Comparison of ENCODE assay signal across 29 mouse cellular contexts in genomic region chr3:127850776-127851646, GRCm38 (mm10). TPM values are rescaled to one million over a fixed set of nuclear protein-coding genes. Genes with fewer than 3 reads are reported as not detected.
DNase-seq lines count a peak whose midpoint lies in the region; ATAC-seq and TF ChIP-seq lines count a peak whose summit lies in the region.
"Had no signal": no experiment of that assay in that cellular context is flagged by ENCODE, and none has a peak within 500 bp of the region (broad histone marks: within the 10 kb centered on the region; RNA-seq: fewer than 3 reads in every experiment).

No protein-coding gene starts in this region.

- no peak overlapping the region for H3K4me3 ChIP-seq in liver, embryonic 12.5 days
- H3K4me3 ChIP-seq in liver, embryonic 11.5 days (ENCODE audit: low read depth, low read length) = no peak overlapping the region
- no peak overlapping the region for H3K4me3 ChIP-seq in intestine, embryonic 15.5 days (replicated peaks)
- H3K4me3 ChIP-seq in liver, embryonic 15.5 days (replicated peaks) = no peak overlapping the region
- H3K4me3 ChIP-seq in stomach, postnatal 0 days (ENCODE audit: low read depth, low read length) = no peak overlapping the region
- no peak overlapping the region for H3K4me3 ChIP-seq in lung, adult 2 months (replicated peaks; ENCODE audit: extremely low read depth, low read depth, low read length)
- H3K4me3 ChIP-seq: erythroblast, embryonic 14.5 days; hindbrain, embryonic 12.5 days; limb, embryonic 10.5 days; limb, embryonic 15.5 days; midbrain, embryonic 13.5 days; neural tube, embryonic 15.5 days had no signal

- H3K27ac ChIP-seq in liver, embryonic 12.5 days = peak overlapping the region; percentile 57
- no peak overlapping the region for H3K27ac ChIP-seq in liver, embryonic 11.5 days (ENCODE audit: low read depth, low read length)
- peak overlapping the region; percentile 83 for H3K27ac ChIP-seq in intestine, embryonic 15.5 days
- peak overlapping the region; percentile 53 for H3K27ac ChIP-seq in liver, embryonic 15.5 days (replicated peaks)
- H3K27ac ChIP-seq in stomach, postnatal 0 days (replicated peaks) = peak overlapping the region; percentile 58
- H3K27ac ChIP-seq: hindbrain, embryonic 12.5 days; limb, embryonic 10.5 days; limb, embryonic 15.5 days; midbrain, embryonic 13.5 days; neural tube, embryonic 15.5 days had no signal

- WGBS in liver, embryonic 12.5 days (ENCODE audit: insufficient replicate concordance) = 58% methylated on average over 9 of the region's 9 CpGs
- WGBS in liver, embryonic 11.5 days = 67% methylated on average over 9 of the region's 9 CpGs
- 47% methylated on average over 9 of the region's 9 CpGs for WGBS in intestine, embryonic 15.5 days
- 68% methylated on average over 9 of the region's 9 CpGs for WGBS in liver, embryonic 15.5 days (ENCODE audit: insufficient replicate concordance)
- 52% methylated on average over 9 of the region's 9 CpGs for WGBS in stomach, postnatal 0 days
- WGBS in lung, adult 2 months = 64% methylated on average over 9 of the region's 9 CpGs

- peak overlapping the region; percentile 24; the same call in 1 of the 2 replicates for H3K9ac ChIP-seq in liver, embryonic 12.5 days
- no peak overlapping the region for H3K9ac ChIP-seq in liver, embryonic 11.5 days (ENCODE audit: low read depth, low read length)
- H3K9ac ChIP-seq in intestine, embryonic 15.5 days = no peak overlapping the region
- no peak overlapping the region; the same call in 1 of the 2 replicates for H3K9ac ChIP-seq in liver, embryonic 15.5 days
- H3K9ac ChIP-seq in stomach, postnatal 0 days (ENCODE audit: low read length) = no peak overlapping the region
- H3K9ac ChIP-seq: hindbrain, embryonic 12.5 days; limb, embryonic 15.5 days; midbrain, embryonic 13.5 days; neural tube, embryonic 15.5 days had no signal

- ATAC-seq in liver, embryonic 12.5 days = no peak
- no peak for ATAC-seq in liver, embryonic 11.5 days (replicated peaks; ENCODE audit: low FRiP score)
- ATAC-seq in intestine, embryonic 15.5 days = peak; percentile 90
- ATAC-seq in liver, embryonic 15.5 days (ENCODE audit: insufficient read depth) = no peak
- peak; percentile 77 for ATAC-seq in stomach, postnatal 0 days (ENCODE audit: low FRiP score, low TSS enrichment)
- ATAC-seq: activated CD4-positive, CD25-positive, alpha-beta regulatory T cell, adult 4 months; CD4-positive, CD25-positive, alpha-beta regulatory T cell, adult 4 months; forebrain, embryonic 16.5 days; midbrain, embryonic 13.5 days had no signal

- TF ChIP-seq CTCF in stomach, postnatal 0 days (IDR thresholded peaks at IDR 0.05; ENCODE audit: low read depth) = no peak
- no peak for TF ChIP-seq CTCF in lung, adult 2 months (IDR thresholded peaks at IDR 0.05; ENCODE audit: insufficient read depth, low read length)

- H3K4me2 ChIP-seq in liver, embryonic 12.5 days = no peak overlapping the region
- H3K4me2 ChIP-seq in liver, embryonic 11.5 days = no peak overlapping the region
- H3K4me2 ChIP-seq in intestine, embryonic 15.5 days (replicated peaks) = peak overlapping the region; percentile 34; the same call in 1 of the 2 replicates
- no peak overlapping the region for H3K4me2 ChIP-seq in liver, embryonic 15.5 days
- H3K4me2 ChIP-seq in stomach, postnatal 0 days (replicated peaks; ENCODE audit: low read depth) = no peak overlapping the region
- H3K4me2 ChIP-seq: heart, embryonic 11.5 days; hindbrain, embryonic 12.5 days; limb, embryonic 15.5 days; midbrain, embryonic 13.5 days; neural tube, embryonic 15.5 days had no signal

- H3K9me3 ChIP-seq in liver, embryonic 12.5 days (replicated peaks) = no peaks in the 10 kb centered on the region
- no peaks in the 10 kb centered on the region for H3K9me3 ChIP-seq in liver, embryonic 11.5 days (ENCODE audit: control insufficient read depth, low read length)
- H3K9me3 ChIP-seq in intestine, embryonic 15.5 days = no peaks in the 10 kb centered on the region
- no peaks in the 10 kb centered on the region for H3K9me3 ChIP-seq in liver, embryonic 15.5 days (replicated peaks)
- no peaks in the 10 kb centered on the region for H3K9me3 ChIP-seq in stomach, postnatal 0 days (ENCODE audit: control insufficient read depth, low read length)
- H3K9me3 ChIP-seq: hindbrain, embryonic 12.5 days; limb, embryonic 10.5 days; limb, embryonic 15.5 days; neural tube, embryonic 15.5 days had no signal

- peaks cover 50% of the 10 kb centered on the region for H3K4me1 ChIP-seq in liver, embryonic 12.5 days
- H3K4me1 ChIP-seq in liver, embryonic 11.5 days (replicated peaks; ENCODE audit: control insufficient read depth, insufficient read depth, low read length) = peaks cover 20% of the 10 kb centered on the region
- H3K4me1 ChIP-seq in intestine, embryonic 15.5 days (replicated peaks) = no peaks in the 10 kb centered on the region
- peaks cover 52% of the 10 kb centered on the region for H3K4me1 ChIP-seq in liver, embryonic 15.5 days (replicated peaks)
- H3K4me1 ChIP-seq in stomach, postnatal 0 days (replicated peaks; ENCODE audit: control insufficient read depth, insufficient read depth) = no peaks in the 10 kb centered on the region
- H3K4me1 ChIP-seq in lung, adult 2 months (ENCODE audit: control insufficient read depth, insufficient read depth, low read length) = no peaks in the 10 kb centered on the region
- H3K4me1 ChIP-seq: limb, embryonic 10.5 days; limb, embryonic 15.5 days had no signal

- no peak for TF ChIP-seq EP300 in stomach, postnatal 0 days (optimal IDR thresholded peaks at IDR 0.05)

- H3K36me3 ChIP-seq in liver, embryonic 12.5 days = no peaks in the 10 kb centered on the region
- no peaks in the 10 kb centered on the region for H3K36me3 ChIP-seq in liver, embryonic 11.5 days (ENCODE audit: control insufficient read depth, insufficient read depth, low read length)
- no peaks in the 10 kb centered on the region for H3K36me3 ChIP-seq in intestine, embryonic 15.5 days
- no peaks in the 10 kb centered on the region for H3K36me3 ChIP-seq in liver, embryonic 15.5 days (replicated peaks)
- no peaks in the 10 kb centered on the region for H3K36me3 ChIP-seq in stomach, postnatal 0 days (ENCODE audit: control insufficient read depth, insufficient read depth, low read length)
- H3K36me3 ChIP-seq: hindbrain, embryonic 12.5 days; limb, embryonic 10.5 days; limb, embryonic 15.5 days; midbrain, embryonic 13.5 days; neural tube, embryonic 15.5 days had no signal

- H3K27me3 ChIP-seq in liver, embryonic 12.5 days (replicated peaks) = no peaks in the 10 kb centered on the region
- no peaks in the 10 kb centered on the region for H3K27me3 ChIP-seq in liver, embryonic 11.5 days (replicated peaks; ENCODE audit: control insufficient read depth, insufficient read depth, low read length)
- H3K27me3 ChIP-seq in intestine, embryonic 15.5 days (replicated peaks) = no peaks in the 10 kb centered on the region
- H3K27me3 ChIP-seq in liver, embryonic 15.5 days = no peaks in the 10 kb centered on the region
- no peaks in the 10 kb centered on the region for H3K27me3 ChIP-seq in stomach, postnatal 0 days (ENCODE audit: control insufficient read depth, insufficient read depth, low read length)
- H3K27me3 ChIP-seq: hindbrain, embryonic 12.5 days; limb, embryonic 15.5 days; midbrain, embryonic 13.5 days; neural tube, embryonic 15.5 days had no signal

- no peak for DNase-seq in liver, embryonic 11.5 days (ENCODE audit: low spot score)
- DNase-seq in stomach, postnatal 0 days (ENCODE audit: low spot score) = peak; percentile 37
- DNase-seq in layer of hippocampus, adult 18-20 months (ENCODE audit: low spot score in 2 of 2) = no peak
- DNase-seq in gastrocnemius, postnatal 25 days = no peak
- no peak for DNase-seq in lung, adult 2 months
- DNase-seq: adrenal gland, adult 2 months; adrenal gland, postnatal 36 days; cerebellum, adult 2 months; cerebellum, postnatal 14 days; gastrocnemius, postnatal 10 days; heart, postnatal 36 days; kidney, adult 2 months; kidney, postnatal 36 days; lung, postnatal 4 days; right cerebral cortex, postnatal 4 days; thymus, postnatal 4 days had no signal

- no peak for TF ChIP-seq POLR2A in lung, adult 2 months (IDR thresholded peaks at IDR 0.05; ENCODE audit: borderline replicate concordance, extremely low read depth, low read depth, low read length)

RNA-seq across cellular contexts. Expression of gene Ap1ar, which starts 13.7 kb away (rescaled TPM):
- 37.3 and 39.3 TPM in 2 replicates for polyA plus RNA-seq in liver, embryonic 12.5 days (2016; fragmentation: Nextera tagmentation; extraction: Ambion mirVana)
- polyA plus RNA-seq in liver, embryonic 11.5 days (2014; fragmentation: Nextera tagmentation; extraction: Ambion mirVana) = 55.7 and 55.8 TPM in 2 replicates
- 97.5 and 105 TPM in 2 replicates for polyA plus RNA-seq in intestine, embryonic 15.5 days (2015; fragmentation: Nextera tagmentation; extraction: Ambion mirVana)
- 19.1 and 19.2 TPM in 2 replicates for polyA plus RNA-seq in liver, embryonic 15.5 days (2015; fragmentation: Nextera tagmentation; extraction: Ambion mirVana)
- polyA plus RNA-seq in stomach, postnatal 0 days (2015; fragmentation: Nextera tagmentation; extraction: Ambion mirVana) = 32.2 and 39.0 TPM in 2 replicates
- total RNA-seq in layer of hippocampus, adult 18-20 months (2021) = 10 to 100 TPM; 81.4 to 83.4 TPM
- total RNA-seq in gastrocnemius, postnatal 25 days (2021) = 10 to 100 TPM; 19.1 to 19.8 TPM
- polyA plus RNA-seq in lung, adult 2 months (2012; rRNA removed) = 19.2 and 20.6 TPM in 2 replicates

RNA-seq across cellular contexts. Expression of gene Fam241a, which starts 45.1 kb away (rescaled TPM):
- 61.8 and 62.3 TPM in 2 replicates for polyA plus RNA-seq in liver, embryonic 12.5 days (2016; fragmentation: Nextera tagmentation; extraction: Ambion mirVana)
- polyA plus RNA-seq in liver, embryonic 11.5 days (2014; fragmentation: Nextera tagmentation; extraction: Ambion mirVana) = 42.2 and 44.2 TPM in 2 replicates
- polyA plus RNA-seq in intestine, embryonic 15.5 days (2015; fragmentation: Nextera tagmentation; extraction: Ambion mirVana) = 12.3 and 13.4 TPM in 2 replicates
- 43.0 and 45.5 TPM in 2 replicates for polyA plus RNA-seq in liver, embryonic 15.5 days (2015; fragmentation: Nextera tagmentation; extraction: Ambion mirVana)
- 27.3 and 28.8 TPM in 2 replicates for polyA plus RNA-seq in stomach, postnatal 0 days (2015; fragmentation: Nextera tagmentation; extraction: Ambion mirVana)
- total RNA-seq in layer of hippocampus, adult 18-20 months (2021) = 1 to 10 TPM; 1.9 to 3.0 TPM
- 1 to 10 TPM; 2.9 to 3.9 TPM for total RNA-seq in gastrocnemius, postnatal 25 days (2021)
- polyA plus RNA-seq in lung, adult 2 months (2012; rRNA removed) = 4.2 and 4.3 TPM in 2 replicates

Comparison
In these comparisons a context has a peak if more than half of its experiments do, and no peak if none do; other contexts are left out.
1. ATAC-seq: peak in intestine, embryonic 15.5 days (single experiment) and stomach, postnatal 0 days (single experiment); none in liver, embryonic 12.5 days (single experiment), liver, embryonic 11.5 days (single experiment) and liver, embryonic 15.5 days (single experiment).